Mouse (Mus musculus) kidney, postnatal 0 days (tissue): ENCODE measurements around the gene Rock2. TPM values are rescaled to one million over a fixed set of nuclear protein-coding genes. Genes with fewer than 3 reads are reported as not detected.

ENCODE experiments used
- ATAC-seq: fragments of 200-750 bp; cut with Nextera tagmentation; replicated peaks from 2 replicates; pipeline ENCODE4 v1.8.0; 2017; ENCODE audit warnings: low read depth, moderate number of reproducible peaks, moderate TSS enrichment, moderate library complexity; ENCODE audit not compliant: low FRiP score
- DNase-seq: peaks from one replicate; pipeline ENCODE4 v3.0.0-alpha.2; 2016; ENCODE audit warnings: low spot score
- H3K27ac ChIP-seq: fragments of 300-500 bp; sonication (generic); 2 replicates; pipeline ENCODE4 v1.5.1; 2014; ENCODE audit warnings: mild to moderate bottlenecking
- H3K27me3 ChIP-seq: fragments of 300-500 bp; sonication (generic); 2 replicates; pipeline ENCODE4 v1.6.1; 2014; ENCODE audit warnings: low read length, mixed read lengths; ENCODE audit not compliant: insufficient read depth
- H3K36me3 ChIP-seq: fragments of 300-500 bp; sonication (generic); 2 replicates; pipeline ENCODE4 v1.6.1; 2014; ENCODE audit warnings: low read length, mixed read lengths; ENCODE audit not compliant: insufficient read depth
- H3K4me1 ChIP-seq: fragments of 300-500 bp; sonication (generic); replicated peaks from 2 replicates; pipeline ENCODE4 v1.6.1; 2014; ENCODE audit warnings: antibody characterized with exemption, low read length, mixed read lengths; ENCODE audit not compliant: insufficient read depth
- H3K4me2 ChIP-seq: fragments of 300-500 bp; sonication (generic); 2 replicates; pipeline ENCODE4 v1.6.1; 2014; ENCODE audit warnings: mild to moderate bottlenecking, low read length, moderate library complexity, mixed read lengths
- H3K4me3 ChIP-seq: fragments of 300-500 bp; sonication (generic); replicated peaks from 2 replicates; pipeline ENCODE4 v1.5.1; 2014; ENCODE audit warnings: low read depth, low read length
- H3K9ac ChIP-seq: fragments of 300-500 bp; sonication (generic); 2 replicates; pipeline ENCODE4 v1.6.1; 2014; ENCODE audit warnings: low read depth, low read length
- H3K9me3 ChIP-seq: fragments of 300-500 bp; sonication (generic); replicated peaks from 2 replicates; pipeline ENCODE4 v1.6.1; 2016; ENCODE audit warnings: low read length, inconsistent platforms, mixed read lengths
- CTCF ChIP-seq: IDR thresholded peaks from 2 replicates; pipeline ENCODE4 v1.5.1; 2016; ENCODE audit warnings: antibody characterized with exemption, low read depth, mild to moderate bottlenecking, moderate library complexity
- WGBS: fragments of 180-500 bp; shearing (Covaris S2); extraction: QIAGEN DNeasy Blood & Tissue Kit; methylation state at CpG from one replicate; pipeline ENCODE4 v1.1.7; 2014; 5-methylcytosine and 5-hydroxymethylcytosine counted together
- polyA plus RNA-seq: library from polyadenylated mRNA; unstranded; fragments of >200 nt; fragmentation: Nextera tagmentation; extraction: Ambion mirVana; gene quantifications from 2 replicates; pipeline ENCODE4 v1.2.1, GENCODE M21; 2015

Gene Rock2
- polyA plus RNA-seq, 1 experiment from 2014 or later, result 15.9 TPM

GRCm38 (mm10) chr12:16869091-16869778 lies 25.5 kb upstream of the Rock2 start:
- TF ChIP-seq CTCF, result no peak
- no peak overlapping the region for H3K4me2 ChIP-seq
- no peaks in the 10 kb centered on the region for H3K9me3 ChIP-seq
- H3K27me3 ChIP-seq, result no peaks in the 10 kb centered on the region
- 70% methylated on average over 8 of the region's 8 CpGs for WGBS
- peaks cover 27% of the 10 kb centered on the region for H3K4me1 ChIP-seq
- H3K4me3 ChIP-seq, result no peak overlapping the region
- DNase-seq, result peak; percentile 44
- no peak overlapping the region for H3K9ac ChIP-seq
- no peaks in the 10 kb centered on the region for H3K36me3 ChIP-seq
- H3K27ac ChIP-seq, result no peak overlapping the region; the same call in 1 of the 2 replicates
- ATAC-seq, result no peak

GRCm38 (mm10) chr12:16869870-16870404 lies 24.8 kb upstream of the Rock2 start:
- Histone ChIP-seq H3K9ac (no peak overlapping the region), H3K9me3 (no peaks in the 10 kb centered on the region), H3K4me2 (no peak overlapping the region), H3K4me1 (peaks cover 27% of the 10 kb centered on the region), H3K36me3 (no peaks in the 10 kb centered on the region), H3K27ac (peak overlapping the region; percentile 85), H3K4me3 (no peak overlapping the region), H3K27me3 (no peaks in the 10 kb centered on the region)
- peak; percentile 8; the same call in 1 of the 2 replicates for ATAC-seq
- WGBS, result 48% methylated on average over 9 of the region's 9 CpGs
- peak; percentile 50 for DNase-seq
- no peak for TF ChIP-seq CTCF

- Histone ChIP-seq H3K4me1 (peaks cover 31% of the 10 kb centered on the region), H3K9ac (no peak overlapping the region), H3K4me2 (no peak overlapping the region)
These were observed 24.2 kb upstream of the Rock2 start for GRCm38 (mm10) chr12:16870405-16871068.

GRCm38 (mm10) chr12:16872006-16872405 lies 22.7 kb upstream of the Rock2 start:
- peaks cover 31% of the 10 kb centered on the region for H3K4me1 ChIP-seq
- ATAC-seq, result no peak

More at GRCm38 (mm10) chr12:16870405-16871068, 24.2 kb upstream of the Rock2 start:
- DNase-seq (peak; percentile 82), ATAC-seq (peak; percentile 55)
- Histone ChIP-seq H3K9me3 (no peaks in the 10 kb centered on the region), H3K27ac (peak overlapping the region; percentile 85), H3K27me3 (no peaks in the 10 kb centered on the region), H3K36me3 (no peaks in the 10 kb centered on the region), H3K4me3 (no peak overlapping the region)
- WGBS, result 26% methylated on average over 8 of the region's 8 CpGs
- no peak for TF ChIP-seq CTCF

GRCm38 (mm10) chr12:16872926-16873464 lies 21.7 kb upstream of the Rock2 start:
- no peak for TF ChIP-seq CTCF
- H3K4me3 ChIP-seq, result no peak overlapping the region
- WGBS, result 56% methylated on average over 7 of the region's 7 CpGs
- no peak for ATAC-seq
- no peak overlapping the region for H3K27ac ChIP-seq
- no peak overlapping the region for H3K9ac ChIP-seq
- H3K9me3 ChIP-seq, result no peaks in the 10 kb centered on the region
- no peak for DNase-seq
- H3K4me2 ChIP-seq, result no peak overlapping the region
- H3K36me3 ChIP-seq, result no peaks in the 10 kb centered on the region
- H3K27me3 ChIP-seq, result no peaks in the 10 kb centered on the region
- H3K4me1 ChIP-seq, result peaks cover 31% of the 10 kb centered on the region

More at GRCm38 (mm10) chr12:16872006-16872405, 22.7 kb upstream of the Rock2 start:
- Histone ChIP-seq H3K4me2 (no peak overlapping the region), H3K4me3 (no peak overlapping the region), H3K9me3 (no peaks in the 10 kb centered on the region), H3K27me3 (no peaks in the 10 kb centered on the region), H3K27ac (no peak overlapping the region), H3K9ac (no peak overlapping the region), H3K36me3 (no peaks in the 10 kb centered on the region)
- 90% methylated on average over 1 of the region's 1 CpGs for WGBS
- no peak for TF ChIP-seq CTCF
- no peak for DNase-seq

- Histone ChIP-seq H3K4me1 (peaks cover 29% of the 10 kb centered on the region), H3K27me3 (no peaks in the 10 kb centered on the region), H3K27ac (peak overlapping the region; percentile 10; the same call in 1 of the 2 replicates), H3K4me2 (no peak overlapping the region), H3K36me3 (no peaks in the 10 kb centered on the region), H3K9ac (no peak overlapping the region), H3K4me3 (no peak overlapping the region), H3K9me3 (no peaks in the 10 kb centered on the region)
- ATAC-seq (no peak), DNase-seq (no peak)
- 81% methylated on average over 7 of the region's 7 CpGs for WGBS
- no peak for TF ChIP-seq CTCF
These were observed 21.1 kb upstream of the Rock2 start for GRCm38 (mm10) chr12:16873549-16873948.
